Mouse (Mus musculus) gastrocnemius, postnatal 25 days (tissue): ENCODE measurements around the gene Pbx1. TPM values are rescaled to one million over a fixed set of nuclear protein-coding genes. Genes with fewer than 3 reads are reported as not detected.

ENCODE experiments used
- DNase-seq: peaks from one replicate; pipeline ENCODE4 v3.0.0; 2022
- total RNA-seq, 2 experiments: library from RNA; stranded (reverse); gene quantifications; 1 replicate in 1 of 2; 2 replicates in 1 of 2; pipeline ENCODE4 v1.2.3; 2021

Pbx1 gene
- total RNA-seq, 2 experiments from 2014 or later, result 19.3 to 19.9 TPM

- no peak for DNase-seq
Observed at GRCm38 (mm10) chr1:168225595-168226127, 206.4 kb downstream of the Pbx1 start.

- DNase-seq, result no peak
Observed at GRCm38 (mm10) chr1:168224218-168224617, 207.9 kb downstream of the Pbx1 start.

- DNase-seq, result no peak
Observed at GRCm38 (mm10) chr1:168222794-168223193, 209.3 kb downstream of the Pbx1 start.

- DNase-seq, result no peak
Observed at GRCm38 (mm10) chr1:168221071-168221521, 211.0 kb downstream of the Pbx1 start.

GRCm38 (mm10) chr1:168215896-168216747, 215.9 kb downstream of the Pbx1 start:
- no peak for DNase-seq

GRCm38 (mm10) chr1:168215468-168215867, 216.6 kb downstream of the Pbx1 start:
- DNase-seq, result no peak

GRCm38 (mm10) chr1:168214040-168214443, 218.0 kb downstream of the Pbx1 start:
- peak; percentile 52 for DNase-seq

GRCm38 (mm10) chr1:168213595-168213994, 218.5 kb downstream of the Pbx1 start:
- peak; percentile 44 for DNase-seq

- DNase-seq, result no peak
Observed at GRCm38 (mm10) chr1:168210401-168210800, 221.7 kb downstream of the Pbx1 start.

- DNase-seq, result no peak
Observed at GRCm38 (mm10) chr1:168200570-168201156, 231.4 kb downstream of the Pbx1 start.

- no peak for DNase-seq
Observed at GRCm38 (mm10) chr1:168198276-168198675, 233.8 kb downstream of the Pbx1 start.

GRCm38 (mm10) chr1:168197908-168198258, 234.2 kb downstream of the Pbx1 start:
- no peak for DNase-seq

- no peak for DNase-seq
Observed at GRCm38 (mm10) chr1:168197195-168197907, 234.7 kb downstream of the Pbx1 start.

GRCm38 (mm10) chr1:168193364-168193763, 238.7 kb downstream of the Pbx1 start:
- no peak for DNase-seq

GRCm38 (mm10) chr1:168182816-168183215, 249.3 kb downstream of the Pbx1 start:
- DNase-seq, result no peak

GRCm38 (mm10) chr1:168180622-168181441, 251.2 kb downstream of the Pbx1 start:
- DNase-seq, result peak; percentile 75

GRCm38 (mm10) chr1:168179691-168180090, 252.4 kb downstream of the Pbx1 start:
- DNase-seq, result no peak

GRCm38 (mm10) chr1:168178611-168179010, 253.5 kb downstream of the Pbx1 start:
- DNase-seq, result no peak

- peak; percentile 20 for DNase-seq
Observed at GRCm38 (mm10) chr1:168175586-168175985, 256.5 kb downstream of the Pbx1 start.

GRCm38 (mm10) chr1:168169791-168170190, 262.3 kb downstream of the Pbx1 start:
- DNase-seq, result no peak

- no peak for DNase-seq
Observed at GRCm38 (mm10) chr1:168169052-168169779, 262.9 kb downstream of the Pbx1 start.
